Mouse (Mus musculus) telencephalon, adult 2 months (tissue): ENCODE measurements at regions not wholly inside any gene's neighbourhood (a gene's known extent, or its start where the extent isn't known, plus 50 kb on each side); places are given as distances from the start of the nearest gene placed in this dataset.

Experiments used
- DNase-seq: peaks from one replicate; pipeline ENCODE4 v3.0.0-alpha.2; 2011; ENCODE audit warnings: low read depth, low spot score

- no peak for DNase-seq
These were observed 1095.2 kb downstream of the Car8 start for GRCm38 (mm10) chr4:7143676-7144075.

GRCm38 (mm10) chr4:7142781-7143180, 1096.1 kb downstream of the Car8 start:
- DNase-seq: no peak

- DNase-seq: no peak
These were observed 1126.7 kb downstream of the Car8 start for GRCm38 (mm10) chr4:7112159-7112558.

GRCm38 (mm10) chr4:7092957-7093356, 1145.9 kb downstream of the Car8 start:
- no peak for DNase-seq

- DNase-seq: no peak
These were observed 1147.5 kb downstream of the Car8 start for GRCm38 (mm10) chr4:7091201-7091814.
